Mouse (Mus musculus) ES-E14 (cell line): ENCODE data around the gene Plcxd2.

Source experiments
- CHD2 ChIP-seq: IDR thresholded peaks from 2 replicates; pipeline ENCODE4 v1.6.1; 2014; ENCODE audit warnings: mild to moderate bottlenecking, low read depth, low read length, inconsistent platforms
- HCFC1 ChIP-seq: IDR thresholded peaks from 2 replicates; pipeline ENCODE4 v1.6.1; 2012; ENCODE audit warnings: low read length, inconsistent platforms, borderline replicate concordance; ENCODE audit not compliant: insufficient read depth
- MAFK ChIP-seq: IDR thresholded peaks from 2 replicates; pipeline ENCODE4 v1.6.1; 2014; ENCODE audit warnings: mild to moderate bottlenecking, low read depth, low read length, inconsistent platforms; ENCODE audit not compliant: insufficient read depth
- ZC3H11A ChIP-seq: IDR thresholded peaks from 2 replicates; pipeline ENCODE4 v1.6.1; 2012; ENCODE audit warnings: low read depth, mild to moderate bottlenecking, inconsistent platforms, low read length, borderline replicate concordance
- ZNF384 ChIP-seq: IDR thresholded peaks from 2 replicates; pipeline ENCODE4 v1.6.1; 2012; ENCODE audit warnings: low read depth, low read length, inconsistent platforms

DNA sequence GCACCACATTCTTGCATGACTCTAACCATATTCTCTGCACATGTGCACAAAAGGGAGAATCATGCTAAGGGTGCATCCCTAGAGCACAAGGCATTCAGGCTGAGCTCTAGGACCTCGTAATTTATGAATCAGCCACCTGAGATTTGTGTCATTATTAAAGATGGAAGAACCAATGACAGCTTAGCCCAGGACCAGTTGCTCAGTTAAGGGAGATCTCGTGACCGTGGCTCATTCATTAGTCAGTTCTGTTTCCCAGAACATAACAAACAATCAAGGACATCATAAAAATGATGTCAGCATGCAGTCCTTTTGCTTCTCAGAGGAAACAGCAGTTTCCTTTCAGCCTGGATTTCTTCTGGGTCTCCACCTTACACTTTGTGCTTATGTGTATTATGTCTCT is 49.0 kb downstream of the Plcxd2 start:
- no peak for TF ChIP-seq HCFC1
- no peak for TF ChIP-seq MAFK
- no peak for TF ChIP-seq ZNF384
- no peak for TF ChIP-seq ZC3H11A
- TF ChIP-seq CHD2, result no peak
